Mouse (Mus musculus) liver, embryonic 12.5 days (tissue): ENCODE data around the gene Armc2. TPM values are rescaled to one million over a fixed set of nuclear protein-coding genes. Genes with fewer than 3 reads are reported as not detected.

Experiments
- ATAC-seq: fragments of 200-750 bp; cut with Nextera tagmentation; 2 replicates; pipeline ENCODE4 v1.8.0; 2017; ENCODE audit warnings: moderate number of reproducible peaks, mild to moderate bottlenecking, moderate library complexity
- H3K27ac ChIP-seq: fragments of 300-500 bp; sonication (generic); 2 replicates; pipeline ENCODE4 v1.5.1; 2016; ENCODE audit warnings: mild to moderate bottlenecking
- H3K27me3 ChIP-seq: fragments of 300-500 bp; sonication (generic); replicated peaks from 2 replicates; pipeline ENCODE4 v1.6.1; 2016; ENCODE audit warnings: mild to moderate bottlenecking, moderate library complexity
- H3K36me3 ChIP-seq: fragments of 300-500 bp; sonication (generic); 2 replicates; pipeline ENCODE4 v1.6.1; 2016; ENCODE audit warnings: mild to moderate bottlenecking, moderate library complexity
- H3K4me1 ChIP-seq: fragments of 300-500 bp; sonication (generic); 2 replicates; pipeline ENCODE4 v1.6.1; 2016
- H3K4me2 ChIP-seq: fragments of 300-500 bp; sonication (generic); 2 replicates; pipeline ENCODE4 v1.6.1; 2016; ENCODE audit warnings: mild to moderate bottlenecking, moderate library complexity
- H3K4me3 ChIP-seq: fragments of 300-500 bp; sonication (generic); 2 replicates; pipeline ENCODE4 v1.5.1; 2016; ENCODE audit warnings: mild to moderate bottlenecking, moderate library complexity
- H3K9ac ChIP-seq: fragments of 300-500 bp; sonication (generic); 2 replicates; pipeline ENCODE4 v1.6.1; 2016; ENCODE audit warnings: mild to moderate bottlenecking, moderate library complexity
- H3K9me3 ChIP-seq: fragments of 300-500 bp; sonication (generic); replicated peaks from 2 replicates; pipeline ENCODE4 v1.6.1; 2016; ENCODE audit warnings: mild to moderate bottlenecking, moderate library complexity
- WGBS: fragments of 180-500 bp; shearing (Covaris S2); methylation state at CpG from one replicate; pipeline ENCODE4 v1.1.7; 2016; ENCODE audit not compliant: insufficient replicate concordance; 5-methylcytosine and 5-hydroxymethylcytosine counted together
- polyA plus RNA-seq: library from polyadenylated mRNA; unstranded; fragments of >200 nt; fragmentation: Nextera tagmentation; extraction: Ambion mirVana; gene quantifications from 2 replicates; pipeline ENCODE4 v1.2.1, GENCODE M21; 2016

Gene Armc2
- polyA plus RNA-seq = 0.23 and 0.57 TPM in 2 replicates

DNA sequence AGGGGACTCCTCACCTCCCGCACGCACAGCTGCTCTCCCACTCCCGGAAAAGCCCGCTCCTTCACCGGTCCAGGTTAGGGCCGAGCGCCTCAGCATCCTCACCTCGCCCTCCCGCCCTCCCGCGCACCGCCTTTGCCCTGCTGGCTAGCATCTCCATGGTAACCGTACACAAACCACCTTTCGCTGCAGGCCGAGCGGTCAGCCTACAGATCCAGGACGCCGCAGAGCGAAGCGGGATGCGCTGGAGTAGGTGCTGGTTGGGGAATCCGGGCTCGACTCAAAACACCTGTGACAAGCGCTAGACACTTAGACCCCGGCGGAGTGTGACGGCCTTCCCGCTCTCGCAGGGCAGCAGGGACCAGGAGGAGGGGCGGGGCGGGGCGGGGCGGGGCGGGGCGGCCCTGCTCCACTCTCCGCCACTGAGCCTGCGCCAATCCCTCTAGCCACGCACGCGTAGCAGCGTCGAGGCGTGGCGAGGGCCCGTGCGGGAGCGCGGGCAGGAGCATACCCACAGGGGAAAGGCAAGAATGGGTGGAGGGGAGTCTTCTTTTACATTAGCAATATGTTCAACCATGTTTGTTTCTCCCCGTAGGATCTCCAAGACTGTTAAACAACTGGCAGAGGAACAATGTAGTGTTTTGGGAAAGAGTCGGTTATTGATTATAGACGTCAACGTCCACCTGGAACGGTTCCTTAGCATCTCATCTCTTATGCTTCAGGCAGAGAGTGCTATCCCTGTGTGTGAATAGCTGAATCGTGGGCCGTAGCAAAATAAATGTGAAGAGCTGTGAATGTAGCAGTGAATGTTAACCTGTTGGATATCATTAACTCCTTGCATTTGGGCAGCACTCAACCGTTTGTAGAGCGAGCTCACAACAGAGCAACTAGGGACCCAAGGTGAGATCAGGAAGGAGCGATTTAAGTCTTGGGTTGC is at the start of gene Armc2:
Gene Armc2 (minus strand): TSS at position 427 of the 934 bp plus-strand sequence.
- peak; percentile 95 for ATAC-seq
- Histone ChIP-seq H3K4me2 (peak within 1 kb of the TSS; percentile 87), H3K27ac (no peak within 1 kb of the TSS), H3K9me3 (no peaks in the 10 kb centered on the region), H3K27me3 (peaks cover 39% of the 10 kb centered on the region), H3K4me1 (peaks cover 14% of the 10 kb centered on the region), H3K9ac (peak within 1 kb of the TSS; percentile 56), H3K36me3 (no peaks in the 10 kb centered on the region), H3K4me3 (peak within 1 kb of the TSS; percentile 60)
- 3% methylated on average over 54 of the region's 58 CpGs for WGBS

DNA sequence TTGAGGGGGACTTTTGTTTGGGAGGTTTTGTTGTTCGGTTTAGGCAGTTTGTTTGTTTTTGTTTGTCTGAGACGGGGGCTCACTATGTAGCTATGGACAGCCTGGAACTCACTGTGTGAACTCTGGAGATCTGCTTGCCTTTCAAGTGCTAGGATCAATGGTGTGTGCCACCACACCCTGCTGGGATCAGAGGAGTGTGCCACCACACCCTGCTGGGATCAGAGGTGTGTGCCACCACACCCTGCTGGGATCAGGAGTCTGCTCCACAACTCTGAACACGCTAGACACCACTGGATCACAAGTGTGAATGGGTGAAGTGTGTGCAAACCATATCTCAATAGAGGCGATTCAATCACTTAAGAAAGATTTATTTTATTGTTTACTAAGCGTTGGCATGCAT is 46.2 kb upstream of the Armc2 start:
- H3K27ac ChIP-seq = no peak overlapping the region
- H3K4me2 ChIP-seq = no peak overlapping the region
- no peaks in the 10 kb centered on the region for H3K36me3 ChIP-seq
- no peak overlapping the region for H3K4me3 ChIP-seq
- H3K27me3 ChIP-seq = no peaks in the 10 kb centered on the region
- no peaks in the 10 kb centered on the region for H3K9me3 ChIP-seq
- 65% methylated on average over 5 of the region's 5 CpGs for WGBS
- no peak for ATAC-seq
- peaks cover 28% of the 10 kb centered on the region for H3K4me1 ChIP-seq
- no peak overlapping the region for H3K9ac ChIP-seq

DNA sequence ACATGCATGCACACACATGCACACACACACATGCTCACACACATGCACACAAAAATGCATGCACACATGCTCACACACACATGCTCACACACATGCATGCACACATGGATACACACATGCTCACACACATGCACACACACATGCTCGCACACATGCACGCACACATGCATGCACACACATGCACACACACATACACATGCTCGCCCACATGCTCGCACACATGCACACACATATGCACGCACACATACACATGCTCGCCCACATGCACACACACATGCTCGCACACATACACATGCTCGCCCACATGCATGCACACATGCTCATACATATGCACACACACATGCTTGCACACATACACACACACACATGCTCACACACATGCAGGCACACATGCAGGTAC is 41.3 kb upstream of the Armc2 start:
- no peak for ATAC-seq
- no peak overlapping the region for H3K27ac ChIP-seq
- no peak overlapping the region for H3K4me3 ChIP-seq
- H3K27me3 ChIP-seq = no peaks in the 10 kb centered on the region
- no peak overlapping the region for H3K4me2 ChIP-seq
- peaks cover 44% of the 10 kb centered on the region for H3K4me1 ChIP-seq
- no peaks in the 10 kb centered on the region for H3K36me3 ChIP-seq
- 82% methylated on average over 8 of the region's 8 CpGs for WGBS
- no peak overlapping the region for H3K9ac ChIP-seq
- no peaks in the 10 kb centered on the region for H3K9me3 ChIP-seq

DNA sequence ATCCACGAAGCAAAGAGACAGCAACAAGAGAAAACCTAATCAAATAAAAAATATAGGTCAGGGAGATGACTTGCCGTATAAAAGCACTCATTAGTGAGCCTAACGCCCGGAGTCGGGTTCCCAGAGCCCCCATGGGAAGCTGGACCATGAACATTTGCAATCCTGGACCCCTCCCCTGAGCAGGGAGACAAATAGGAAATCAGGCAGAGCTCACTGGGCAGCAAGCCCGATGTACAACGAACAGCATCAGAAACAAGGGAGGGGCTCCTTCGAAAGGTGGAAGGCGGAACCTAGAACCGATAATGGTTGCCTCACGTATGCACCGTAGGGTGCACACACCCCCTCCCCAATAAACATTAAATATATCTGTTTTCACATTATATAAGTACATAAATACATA is 39.5 kb upstream of the Armc2 start:
- peak overlapping the region; percentile 66 for H3K4me2 ChIP-seq
- H3K27me3 ChIP-seq = no peaks in the 10 kb centered on the region
- ATAC-seq = no peak
- H3K27ac ChIP-seq = peak overlapping the region; percentile 79
- H3K9ac ChIP-seq = peak overlapping the region; percentile 24
- H3K9me3 ChIP-seq = no peaks in the 10 kb centered on the region
- WGBS = 18% methylated on average over 12 of the region's 12 CpGs
- H3K36me3 ChIP-seq = no peaks in the 10 kb centered on the region
- peak overlapping the region; percentile 30 for H3K4me3 ChIP-seq
- peaks cover 37% of the 10 kb centered on the region for H3K4me1 ChIP-seq

DNA sequence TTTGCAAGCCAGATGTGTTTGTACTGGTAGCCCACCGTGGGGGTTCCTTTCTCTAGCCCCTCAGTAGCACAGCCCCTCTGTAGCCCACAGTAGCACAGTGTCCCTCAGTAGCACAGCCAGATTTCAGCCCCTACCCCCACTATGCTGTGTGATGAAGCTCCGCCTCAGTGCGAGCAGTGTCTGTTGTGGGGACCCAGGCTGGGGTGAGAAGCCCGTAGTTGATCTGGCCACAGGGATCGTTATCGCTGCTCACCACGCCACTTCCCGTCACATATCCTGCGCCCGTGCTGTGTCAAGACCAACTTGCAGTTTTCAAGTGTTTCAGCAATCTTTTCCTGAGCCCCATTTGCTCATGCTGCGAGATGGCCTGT is 39.0 kb upstream of the Armc2 start:
- peak overlapping the region; percentile 24 for H3K9ac ChIP-seq
- peak overlapping the region; percentile 66 for H3K4me2 ChIP-seq
- peak overlapping the region; percentile 79 for H3K27ac ChIP-seq
- no peaks in the 10 kb centered on the region for H3K36me3 ChIP-seq
- H3K9me3 ChIP-seq = no peaks in the 10 kb centered on the region
- peak; percentile 79 for ATAC-seq
- H3K4me3 ChIP-seq = peak overlapping the region; percentile 30
- whole genome bisulfite sequencing = 6% methylated on average over 11 of the region's 11 CpGs
- peaks cover 37% of the 10 kb centered on the region for H3K4me1 ChIP-seq
- no peaks in the 10 kb centered on the region for H3K27me3 ChIP-seq

DNA sequence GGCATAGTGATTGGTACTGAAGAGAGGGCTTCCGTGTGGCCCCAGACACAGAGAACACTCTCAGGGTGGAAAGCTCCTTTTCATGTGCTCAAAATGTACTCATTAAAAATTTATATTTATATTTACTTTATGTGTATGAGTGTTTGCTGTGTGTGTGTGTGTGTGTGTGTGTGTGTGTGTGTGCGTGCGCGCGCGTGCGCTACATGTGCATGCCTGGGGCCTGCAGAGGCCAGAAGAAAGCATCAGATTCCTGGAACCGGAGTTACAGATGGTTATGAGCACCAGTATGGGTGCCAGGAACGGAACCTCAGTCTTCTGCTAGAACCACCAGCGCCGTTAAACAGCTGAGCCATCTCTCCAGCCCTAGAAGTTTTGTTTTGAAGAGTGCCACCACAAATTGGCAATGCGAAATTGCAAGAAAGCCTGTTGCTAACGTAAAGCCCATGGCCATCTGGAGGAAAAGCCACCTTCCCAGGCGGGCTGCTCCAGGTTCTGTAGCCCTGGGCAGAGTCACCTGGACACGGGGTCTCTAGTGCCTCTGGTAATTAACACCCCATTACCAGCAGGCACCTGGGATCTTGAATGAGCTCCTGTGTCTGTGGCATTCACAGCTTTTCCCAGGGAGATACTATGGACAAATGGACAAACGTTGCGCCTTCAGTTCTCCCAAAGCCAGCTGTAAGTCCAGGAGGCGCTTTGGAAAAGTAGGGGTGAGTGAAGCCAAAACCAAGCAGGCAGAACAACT is 38.4 kb upstream of the Armc2 start:
- Histone ChIP-seq H3K4me3 (0 out of 2 replicates have a peak overlapping the region, but pooled peaks have one; percentile 30), H3K4me1 (peaks cover 39% of the 10 kb centered on the region), H3K4me2 (peak overlapping the region; percentile 66), H3K9me3 (no peaks in the 10 kb centered on the region), H3K27ac (peak overlapping the region; percentile 79), H3K27me3 (no peaks in the 10 kb centered on the region), H3K9ac (peak overlapping the region; percentile 24), H3K36me3 (no peaks in the 10 kb centered on the region)
- 56% methylated on average over 18 of the region's 18 CpGs for WGBS
- ATAC-seq = no peak

DNA sequence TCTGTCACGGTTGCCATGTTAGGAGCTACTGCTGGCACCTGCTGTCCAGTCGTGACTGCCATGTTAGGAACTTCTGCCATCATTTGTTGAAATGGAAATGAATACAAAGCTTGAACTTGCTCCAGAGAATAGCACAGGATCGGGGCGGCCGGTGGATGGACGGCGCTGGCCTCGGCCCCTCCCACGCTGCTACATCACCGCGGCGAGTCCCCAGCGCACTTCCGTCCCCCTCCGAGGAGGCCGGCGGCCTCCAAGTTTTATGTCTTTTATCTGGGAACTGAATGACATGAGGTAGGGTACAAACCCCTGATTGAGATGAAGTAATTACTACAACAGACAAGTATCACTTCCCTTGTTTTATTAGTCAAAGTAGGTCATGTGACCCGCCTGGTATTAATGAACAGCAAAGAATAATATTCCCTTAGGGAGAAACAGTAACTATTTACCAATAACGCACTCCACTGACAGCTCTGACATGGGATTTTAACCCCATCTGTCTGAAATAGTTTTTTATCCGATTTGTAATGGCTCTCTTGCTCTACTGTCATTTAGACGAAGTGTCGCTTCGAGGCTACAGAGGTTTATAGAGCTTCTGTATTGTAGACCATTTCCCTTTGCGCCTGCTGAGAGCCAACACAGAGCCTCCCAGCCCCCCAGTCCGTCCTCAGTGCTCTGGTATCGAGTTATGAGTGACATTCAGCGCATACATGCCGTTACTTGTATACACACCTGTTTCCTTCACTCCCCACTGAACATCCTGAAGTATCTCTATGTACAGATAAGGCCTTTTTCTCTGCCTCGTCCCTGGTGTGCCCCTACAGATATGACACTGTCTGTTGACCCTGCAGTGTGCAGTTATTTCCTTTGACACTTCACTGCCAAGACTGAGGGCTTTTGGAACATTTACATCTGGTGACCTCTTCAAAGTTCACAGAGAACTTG is 37.3 kb upstream of the Armc2 start:
- peaks cover 50% of the 10 kb centered on the region for H3K4me1 ChIP-seq
- peak overlapping the region; percentile 33; the same call in 1 of the 2 replicates for H3K9ac ChIP-seq
- WGBS = 29% methylated on average over 28 of the region's 29 CpGs
- no peaks in the 10 kb centered on the region for H3K9me3 ChIP-seq
- peak overlapping the region; percentile 79 for H3K27ac ChIP-seq
- H3K4me2 ChIP-seq = peak overlapping the region; percentile 66
- H3K27me3 ChIP-seq = no peaks in the 10 kb centered on the region
- ATAC-seq = peak; percentile 89
- no peaks in the 10 kb centered on the region for H3K36me3 ChIP-seq
- H3K4me3 ChIP-seq = peak overlapping the region; percentile 21

DNA sequence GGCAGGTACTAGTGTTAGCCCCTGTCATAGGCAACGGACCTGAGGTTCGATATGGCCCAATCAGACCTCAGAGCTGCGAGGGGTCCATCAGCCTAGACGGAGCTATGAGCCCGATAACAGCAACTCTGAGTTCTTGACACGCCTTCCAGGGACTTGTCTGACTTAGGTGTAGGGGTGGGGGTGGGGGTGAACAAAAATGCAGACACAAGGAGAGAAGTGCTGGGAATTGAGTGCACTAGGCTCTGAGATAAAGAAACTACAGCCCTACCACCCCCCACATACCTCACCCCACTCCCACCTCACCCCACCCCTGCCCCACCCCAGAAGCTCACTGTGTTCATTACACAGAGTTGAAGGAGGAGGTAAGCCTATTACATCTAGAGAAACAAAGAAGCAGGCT is 32.8 kb upstream of the Armc2 start:
- no peak overlapping the region for H3K9ac ChIP-seq
- H3K27ac ChIP-seq = 0 out of 2 replicates have a peak overlapping the region, but pooled peaks have one; percentile 31
- 25% methylated on average over 6 of the region's 6 CpGs for WGBS
- no peaks in the 10 kb centered on the region for H3K27me3 ChIP-seq
- peak; percentile 54 for ATAC-seq
- H3K4me3 ChIP-seq = no peak overlapping the region
- H3K36me3 ChIP-seq = no peaks in the 10 kb centered on the region
- H3K9me3 ChIP-seq = no peaks in the 10 kb centered on the region
- H3K4me2 ChIP-seq = peak overlapping the region; percentile 27
- peaks cover 25% of the 10 kb centered on the region for H3K4me1 ChIP-seq

DNA sequence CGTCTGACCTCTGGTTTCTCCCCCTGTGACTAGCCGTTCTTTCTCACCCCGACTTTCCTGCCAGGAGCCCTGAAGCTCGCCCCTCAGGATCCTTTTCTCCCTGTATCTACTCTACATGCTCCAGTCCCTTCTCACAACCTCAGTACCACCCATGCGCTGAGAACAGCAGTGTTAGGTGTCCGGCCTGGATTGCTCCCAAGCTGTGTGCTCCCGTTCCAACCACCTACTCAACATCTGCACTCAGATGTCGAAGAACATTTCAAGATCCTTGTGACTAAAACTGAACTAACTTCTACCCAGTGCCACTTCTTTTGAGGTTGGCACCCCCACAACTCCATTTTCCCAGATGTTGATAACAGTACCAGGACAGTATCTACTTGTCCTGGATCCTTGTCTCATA is 30.4 kb upstream of the Armc2 start:
- H3K9ac ChIP-seq = no peak overlapping the region
- no peaks in the 10 kb centered on the region for H3K36me3 ChIP-seq
- H3K4me1 ChIP-seq = peaks cover 15% of the 10 kb centered on the region
- H3K9me3 ChIP-seq = no peaks in the 10 kb centered on the region
- no peak overlapping the region for H3K4me3 ChIP-seq
- ATAC-seq = no peak
- no peak overlapping the region for H3K27ac ChIP-seq
- H3K4me2 ChIP-seq = no peak overlapping the region
- WGBS = 73% methylated on average over 8 of the region's 8 CpGs
- no peaks in the 10 kb centered on the region for H3K27me3 ChIP-seq

DNA sequence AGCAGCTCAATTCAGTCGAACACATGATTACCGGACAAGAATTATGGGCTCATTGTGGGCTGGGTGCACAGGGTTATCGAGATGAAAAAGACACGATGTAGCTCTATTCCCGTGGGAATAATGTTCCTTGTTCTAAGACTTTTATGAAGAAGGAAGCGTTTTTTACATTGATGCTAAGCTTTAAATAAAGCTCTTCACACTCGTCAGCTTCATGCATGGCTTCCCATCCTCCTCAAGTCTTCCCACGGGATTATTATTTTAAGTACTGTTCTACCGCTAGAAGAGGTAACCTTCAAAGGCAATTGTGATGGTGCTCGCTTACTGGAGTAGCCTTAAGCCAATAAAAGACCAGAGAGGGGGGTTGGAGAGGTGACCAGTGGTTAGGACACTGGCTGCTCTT is 26.3 kb upstream of the Armc2 start:
- Histone ChIP-seq H3K27ac (no peak overlapping the region), H3K4me2 (no peak overlapping the region), H3K36me3 (no peaks in the 10 kb centered on the region), H3K4me3 (no peak overlapping the region), H3K9me3 (no peaks in the 10 kb centered on the region), H3K4me1 (peaks cover 9% of the 10 kb centered on the region; the same call in 1 of the 2 replicates), H3K9ac (no peak overlapping the region), H3K27me3 (no peaks in the 10 kb centered on the region)
- WGBS = 81% methylated on average over 10 of the region's 10 CpGs
- ATAC-seq = no peak

DNA sequence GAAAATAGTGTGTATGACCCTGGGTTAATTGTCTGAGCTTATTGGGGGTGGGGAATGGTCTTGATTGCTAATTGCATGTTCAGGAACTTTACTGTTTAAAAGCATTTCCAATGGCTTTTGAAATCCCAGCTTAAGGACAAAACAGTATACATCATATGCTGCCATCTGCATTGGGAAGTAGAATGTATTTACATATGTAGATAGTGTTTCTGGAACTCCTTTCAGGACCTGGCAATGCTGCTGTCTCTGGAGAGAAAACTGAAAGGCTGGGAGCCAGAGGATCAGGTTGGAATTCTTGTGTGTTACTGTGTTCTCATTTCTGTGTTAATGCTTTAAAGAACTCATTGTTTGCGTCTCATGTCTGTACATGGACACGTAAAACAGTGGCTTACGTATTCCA is 25.1 kb upstream of the Armc2 start:
- Histone ChIP-seq H3K36me3 (no peaks in the 10 kb centered on the region), H3K27me3 (no peaks in the 10 kb centered on the region), H3K4me3 (no peak overlapping the region), H3K27ac (no peak overlapping the region), H3K4me1 (peaks cover 9% of the 10 kb centered on the region; the same call in 1 of the 2 replicates), H3K4me2 (no peak overlapping the region), H3K9me3 (no peaks in the 10 kb centered on the region), H3K9ac (no peak overlapping the region)
- ATAC-seq = no peak
- WGBS = 91% methylated on average over 3 of the region's 3 CpGs
